Mouse (Mus musculus) embryonic facial prominence, embryonic 14.5 days (tissue): ENCODE data around the gene Rpl21. TPM values are rescaled to one million over a fixed set of nuclear protein-coding genes. Genes with fewer than 3 reads are reported as not detected.

Experiments used
- ATAC-seq: fragments of 200-750 bp; cut with Nextera tagmentation; 2 replicates; pipeline ENCODE4 v1.8.0; 2017; ENCODE audit warnings: low read depth, moderate number of reproducible peaks, moderate TSS enrichment
- DNase-seq: peaks from one replicate; pipeline ENCODE4 v3.0.0-alpha.2; 2015; ENCODE audit warnings: low spot score
- H3K27ac ChIP-seq: fragments of 300-500 bp; sonication (generic); replicated peaks from 2 replicates; pipeline ENCODE4 v1.5.1; 2014; ENCODE audit warnings: low read depth, mild to moderate bottlenecking, low read length, moderate library complexity
- H3K27me3 ChIP-seq: fragments of 300-500 bp; sonication (generic); replicated peaks from 2 replicates; pipeline ENCODE4 v1.6.1; 2014; ENCODE audit warnings: low read length; ENCODE audit not compliant: control insufficient read depth, insufficient read depth
- H3K36me3 ChIP-seq: fragments of 300-500 bp; sonication (generic); 2 replicates; pipeline ENCODE4 v1.6.1; 2014; ENCODE audit warnings: low read length, mixed read lengths; ENCODE audit not compliant: control insufficient read depth, insufficient read depth
- H3K4me1 ChIP-seq: fragments of 300-500 bp; sonication (generic); 2 replicates; pipeline ENCODE4 v1.6.1; 2014; ENCODE audit warnings: antibody characterized with exemption, low read length; ENCODE audit not compliant: control insufficient read depth, insufficient read depth
- H3K4me2 ChIP-seq: fragments of 300-500 bp; sonication (generic); 2 replicates; pipeline ENCODE4 v1.6.1; 2014; ENCODE audit warnings: low read depth, mild to moderate bottlenecking, low read length, moderate library complexity, mixed read lengths
- H3K4me3 ChIP-seq: fragments of 300-500 bp; sonication (generic); 2 replicates; pipeline ENCODE4 v1.5.1; 2014; ENCODE audit warnings: low read depth, mild to moderate bottlenecking, low read length
- H3K9ac ChIP-seq: fragments of 300-500 bp; sonication (generic); 2 replicates; pipeline ENCODE4 v1.6.1; 2014; ENCODE audit warnings: low read depth, mild to moderate bottlenecking, low read length, moderate library complexity, mixed read lengths
- H3K9me3 ChIP-seq: fragments of 300-500 bp; sonication (generic); 2 replicates; pipeline ENCODE4 v1.6.1; 2016; ENCODE audit warnings: low read length; ENCODE audit not compliant: control insufficient read depth
- WGBS: fragments of 180-500 bp; shearing (Covaris S2); extraction: QIAGEN DNeasy Blood & Tissue Kit; methylation state at CpG from one replicate; pipeline ENCODE4 v1.1.7; 2014; 5-methylcytosine and 5-hydroxymethylcytosine counted together
- polyA plus RNA-seq: library from polyadenylated mRNA; unstranded; fragments of >200 nt; fragmentation: Nextera tagmentation; extraction: Ambion mirVana; gene quantifications from 2 replicates; pipeline ENCODE4 v1.2.1, GENCODE M21; 2014

Rpl21 gene
- polyA plus RNA-seq, 1 experiment from 2014 or later: 723 TPM

GRCm38 (mm10) chr5:146838836-146839648, 6.4 kb downstream of the Rpl21 start:
- 52% methylated on average over 12 of the region's 12 CpGs for WGBS
- H3K36me3 ChIP-seq: peaks cover 50% of the 10 kb centered on the region
- H3K27me3 ChIP-seq: no peaks in the 10 kb centered on the region
- 0 out of 2 replicates have a peak, but pooled peaks cover 5% of the 10 kb centered on the region for H3K4me1 ChIP-seq
- DNase-seq: no peak
- no peaks in the 10 kb centered on the region for H3K9me3 ChIP-seq
- no peak overlapping the region for H3K27ac ChIP-seq
- no peak overlapping the region for H3K9ac ChIP-seq
- no peak overlapping the region for H3K4me2 ChIP-seq
- no peak for ATAC-seq
- H3K4me3 ChIP-seq: no peak overlapping the region

DNA sequence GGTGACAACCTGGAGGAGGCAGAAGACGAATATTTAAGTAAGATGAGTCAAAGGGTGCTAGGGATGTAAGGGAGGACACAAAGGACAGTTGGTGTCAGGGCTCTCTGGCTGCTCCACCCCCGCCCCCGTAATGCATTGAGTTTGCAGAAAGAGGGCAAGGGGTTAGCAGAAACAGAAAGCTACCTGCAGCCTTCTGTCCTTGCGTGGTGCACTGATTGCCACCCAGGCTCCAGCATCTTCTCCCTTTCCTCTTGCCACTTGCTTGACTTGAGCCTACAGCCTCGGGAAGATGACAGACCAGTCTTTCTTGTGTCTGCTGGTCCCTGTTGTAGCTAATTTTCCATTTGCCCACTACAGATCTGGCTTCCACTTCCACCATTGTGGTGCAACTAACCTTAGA, 7.1 kb downstream of the Rpl21 start:
- DNase-seq (no peak), ATAC-seq (no peak)
- no peak overlapping the region for H3K4me2 ChIP-seq
- H3K9me3 ChIP-seq: no peaks in the 10 kb centered on the region
- H3K27ac ChIP-seq: no peak overlapping the region
- H3K4me3 ChIP-seq: no peak overlapping the region
- peaks cover 43% of the 10 kb centered on the region for H3K36me3 ChIP-seq
- H3K27me3 ChIP-seq: no peaks in the 10 kb centered on the region
- 47% methylated on average over 5 of the region's 5 CpGs for WGBS
- no peaks in the 10 kb centered on the region for H3K4me1 ChIP-seq
- no peak overlapping the region for H3K9ac ChIP-seq

DNA sequence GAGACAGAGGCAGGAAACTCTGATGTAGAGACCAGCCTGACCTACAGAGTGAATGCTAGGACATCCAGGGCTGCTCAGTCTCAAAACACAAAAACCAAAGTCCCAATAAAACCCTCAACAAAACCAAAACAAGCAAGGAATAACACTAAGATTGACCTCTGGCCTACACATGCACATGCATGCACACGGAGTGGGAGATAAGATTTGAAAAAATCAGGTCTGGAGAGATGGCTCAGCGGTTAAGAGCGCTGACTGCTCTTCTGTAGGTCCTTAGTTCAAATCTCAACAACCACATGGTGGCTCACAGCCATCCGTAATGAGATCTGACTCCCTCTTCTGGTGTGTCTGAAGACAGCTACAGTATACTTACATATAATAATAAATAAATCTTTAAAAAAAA, 7.7 kb downstream of the Rpl21 start:
- Histone ChIP-seq H3K4me2 (no peak overlapping the region), H3K27ac (no peak overlapping the region), H3K9me3 (no peaks in the 10 kb centered on the region), H3K4me3 (no peak overlapping the region), H3K27me3 (no peaks in the 10 kb centered on the region), H3K4me1 (no peaks in the 10 kb centered on the region), H3K36me3 (peaks cover 37% of the 10 kb centered on the region), H3K9ac (no peak overlapping the region)
- 82% methylated on average over 4 of the region's 4 CpGs for WGBS
- DNase-seq (no peak), ATAC-seq (no peak)

DNA sequence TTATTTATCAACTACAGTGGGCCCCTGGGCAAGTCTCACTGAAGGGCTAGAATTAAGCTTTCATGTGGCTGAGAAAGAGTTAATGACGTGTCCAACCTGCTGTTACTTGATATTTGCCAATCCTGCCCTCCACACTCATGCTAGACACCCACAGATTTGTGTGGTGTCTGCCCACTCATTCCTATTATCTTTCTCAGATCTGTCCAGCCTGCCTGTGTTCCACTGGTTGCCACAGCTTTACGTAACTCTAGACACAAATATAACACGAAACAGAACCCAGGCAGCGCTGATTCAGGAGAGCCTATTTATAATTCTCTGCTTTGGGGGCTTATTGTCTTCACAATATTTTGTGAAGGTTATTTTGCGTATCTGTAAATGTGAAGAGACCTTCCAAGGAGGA, 8.6 kb downstream of the Rpl21 start:
- H3K36me3 ChIP-seq: peaks cover 28% of the 10 kb centered on the region
- 59% methylated on average over 5 of the region's 5 CpGs for WGBS
- ATAC-seq (no peak), DNase-seq (no peak)
- H3K27ac ChIP-seq: no peak overlapping the region
- H3K27me3 ChIP-seq: no peaks in the 10 kb centered on the region
- no peak overlapping the region for H3K4me3 ChIP-seq
- H3K9ac ChIP-seq: no peak overlapping the region
- peaks cover 7% of the 10 kb centered on the region; the same call in 1 of the 2 replicates for H3K4me1 ChIP-seq
- H3K4me2 ChIP-seq: no peak overlapping the region
- no peaks in the 10 kb centered on the region for H3K9me3 ChIP-seq

- Histone ChIP-seq H3K27ac (no peak overlapping the region), H3K36me3 (peaks cover 21% of the 10 kb centered on the region), H3K9ac (no peak overlapping the region), H3K4me3 (no peak overlapping the region), H3K4me2 (no peak overlapping the region), H3K27me3 (no peaks in the 10 kb centered on the region), H3K9me3 (no peaks in the 10 kb centered on the region), H3K4me1 (peaks cover 7% of the 10 kb centered on the region)
- ATAC-seq: no peak
- DNase-seq: no peak
- WGBS: 90% methylated on average over 4 of the region's 4 CpGs
Observed at GRCm38 (mm10) chr5:146841996-146842395, 9.3 kb downstream of the Rpl21 start.

DNA sequence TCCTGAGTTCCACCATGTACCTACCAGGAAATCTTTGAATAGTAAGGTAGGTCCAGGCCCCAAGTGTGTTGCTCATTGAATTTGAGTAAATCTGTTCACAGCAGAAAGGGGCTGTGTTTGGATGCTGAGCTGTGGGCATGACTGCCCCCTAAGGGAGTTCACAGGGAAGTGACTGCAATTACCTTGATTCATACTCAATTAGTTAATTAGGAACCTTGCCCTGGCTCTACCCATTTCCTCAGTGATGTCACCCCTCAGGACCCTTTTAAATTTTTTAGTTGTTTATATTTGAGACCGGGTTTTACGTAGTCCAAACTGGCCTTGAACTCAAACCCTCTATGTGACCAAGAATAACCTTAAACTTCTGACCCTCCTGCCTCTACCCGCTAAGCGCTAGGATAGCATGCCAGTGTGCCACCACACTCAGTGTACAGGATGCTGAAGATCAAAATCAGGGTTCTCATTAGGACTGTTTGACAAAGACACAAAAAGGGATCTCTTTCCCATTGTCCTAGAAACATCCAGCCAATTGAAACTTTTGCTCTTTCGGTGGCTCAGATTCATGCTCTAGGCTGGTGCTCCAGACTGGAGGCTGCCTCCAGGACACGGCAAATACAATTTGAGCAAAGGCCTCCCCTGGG, 11.7 kb downstream of the Rpl21 start:
- Histone ChIP-seq H3K27me3 (no peaks in the 10 kb centered on the region), H3K9ac (peak overlapping the region; percentile 74), H3K4me2 (peak overlapping the region; percentile 98), H3K36me3 (no peaks in the 10 kb centered on the region), H3K27ac (0 out of 2 replicates have a peak overlapping the region, but pooled peaks have one; percentile 36), H3K4me3 (peak overlapping the region; percentile 66), H3K4me1 (peaks cover 7% of the 10 kb centered on the region), H3K9me3 (no peaks in the 10 kb centered on the region)
- 8% methylated on average over 6 of the region's 6 CpGs for WGBS
- peak; percentile 24 for DNase-seq
- peak; percentile 11; the same call in 1 of the 2 replicates for ATAC-seq

GRCm38 (mm10) chr5:146844945-146845365, 12.3 kb downstream of the Rpl21 start, which contains the start of gene Rasl11a:
TSS of gene Rasl11a (plus strand) at chr5:146845071.
- peak within 1 kb of the TSS; percentile 74 for H3K9ac ChIP-seq
- H3K9me3 ChIP-seq: no peaks in the 10 kb centered on the region
- H3K4me2 ChIP-seq: peak within 1 kb of the TSS; percentile 98
- WGBS: 1% methylated on average over 24 of the region's 40 CpGs
- no peaks in the 10 kb centered on the region for H3K36me3 ChIP-seq
- H3K4me3 ChIP-seq: peak within 1 kb of the TSS; percentile 66
- H3K27me3 ChIP-seq: no peaks in the 10 kb centered on the region
- ATAC-seq (peak; percentile 93), DNase-seq (peak; percentile 92)
- H3K4me1 ChIP-seq: peaks cover 7% of the 10 kb centered on the region
- peak within 1 kb of the TSS; percentile 36; the same call in 1 of the 2 replicates for H3K27ac ChIP-seq

GRCm38 (mm10) chr5:146846489-146846888, 13.8 kb downstream of the Rpl21 start:
- 23% methylated on average over 2 of the region's 2 CpGs for WGBS
- peaks cover 7% of the 10 kb centered on the region for H3K4me1 ChIP-seq
- H3K27ac ChIP-seq: no peak overlapping the region
- DNase-seq (peak; percentile 81), ATAC-seq (no peak)
- no peaks in the 10 kb centered on the region for H3K36me3 ChIP-seq
- no peak overlapping the region for H3K9ac ChIP-seq
- peak overlapping the region; percentile 98 for H3K4me2 ChIP-seq
- no peaks in the 10 kb centered on the region for H3K27me3 ChIP-seq
- no peaks in the 10 kb centered on the region for H3K9me3 ChIP-seq
- H3K4me3 ChIP-seq: peak overlapping the region; percentile 66; the same call in 1 of the 2 replicates
